Mouse (Mus musculus) thymus, postnatal 4 days (tissue): ENCODE measurements around the gene Yjefn3.
A peak's percentile ranks its signal among the peaks of the same experiment; 100 is the strongest.

Experiments
- DNase-seq: peaks from one replicate; pipeline ENCODE4 v3.0.0; 2021

Yjefn3 gene

GRCm38 (mm10) chr8:69877992-69878391 is 24.5 kb downstream of the Yjefn3 start:
- DNase-seq = no peak

GRCm38 (mm10) chr8:69877396-69877795 is 25.1 kb downstream of the Yjefn3 start:
- no peak for DNase-seq

- no peak for DNase-seq
These were observed 25.5 kb downstream of the Yjefn3 start for GRCm38 (mm10) chr8:69876967-69877366.

GRCm38 (mm10) chr8:69876097-69876496 is 26.4 kb downstream of the Yjefn3 start:
- no peak for DNase-seq

GRCm38 (mm10) chr8:69874654-69875053 is 27.9 kb downstream of the Yjefn3 start:
- DNase-seq = no peak

- peak; percentile 75 for DNase-seq
These were observed 28.4 kb downstream of the Yjefn3 start for GRCm38 (mm10) chr8:69874155-69874554.

- DNase-seq = no peak
These were observed 31.6 kb downstream of the Yjefn3 start for GRCm38 (mm10) chr8:69870907-69871306.

- DNase-seq = no peak
These were observed 32.3 kb downstream of the Yjefn3 start for GRCm38 (mm10) chr8:69870003-69870765.

- no peak for DNase-seq
These were observed 34.7 kb downstream of the Yjefn3 start for GRCm38 (mm10) chr8:69867696-69868326.

- DNase-seq = no peak
These were observed 38.3 kb downstream of the Yjefn3 start for GRCm38 (mm10) chr8:69864180-69864579.

- no peak for DNase-seq
These were observed 39.0 kb downstream of the Yjefn3 start for GRCm38 (mm10) chr8:69863387-69864020.

- DNase-seq = no peak
These were observed 41.3 kb downstream of the Yjefn3 start for GRCm38 (mm10) chr8:69861251-69861650.

GRCm38 (mm10) chr8:69860807-69861206 is 41.7 kb downstream of the Yjefn3 start:
- DNase-seq = no peak

- DNase-seq = peak; percentile 41
These were observed 48.6 kb downstream of the Yjefn3 start for GRCm38 (mm10) chr8:69853869-69854268.

GRCm38 (mm10) chr8:69850926-69851506 is 51.5 kb downstream of the Yjefn3 start:
- no peak for DNase-seq

- peak; percentile 54 for DNase-seq
These were observed 52.6 kb downstream of the Yjefn3 start for GRCm38 (mm10) chr8:69849899-69850298.

- no peak for DNase-seq
These were observed 53.6 kb downstream of the Yjefn3 start for GRCm38 (mm10) chr8:69848951-69849350.

- DNase-seq = no peak
These were observed 55.1 kb downstream of the Yjefn3 start for GRCm38 (mm10) chr8:69847167-69848065.
